Mouse (Mus musculus) kidney, embryonic 15.5 days (tissue): Measurements from ENCODE around the gene 1700001C19Rik. TPM values are rescaled to one million over a fixed set of nuclear protein-coding genes. Genes with fewer than 3 reads are reported as not detected.

ENCODE experiments used
- ATAC-seq: fragments of 200-750 bp; cut with Nextera tagmentation; replicated peaks from 2 replicates; pipeline ENCODE4 v1.8.0; 2017; ENCODE audit warnings: moderate TSS enrichment; ENCODE audit not compliant: low FRiP score
- H3K27ac ChIP-seq: fragments of 300-500 bp; sonication (generic); 2 replicates; pipeline ENCODE4 v1.5.1; 2015; ENCODE audit warnings: mild to moderate bottlenecking, inconsistent platforms
- H3K27me3 ChIP-seq: fragments of 300-500 bp; sonication (generic); 2 replicates; pipeline ENCODE4 v1.6.1; 2015; ENCODE audit warnings: inconsistent platforms
- H3K36me3 ChIP-seq: fragments of 300-500 bp; sonication (generic); 2 replicates; pipeline ENCODE4 v1.6.1; 2015; ENCODE audit warnings: inconsistent platforms
- H3K4me1 ChIP-seq: fragments of 300-500 bp; sonication (generic); 2 replicates; pipeline ENCODE4 v1.6.1; 2015; ENCODE audit warnings: inconsistent platforms
- H3K4me2 ChIP-seq: fragments of 300-500 bp; sonication (generic); 2 replicates; pipeline ENCODE4 v1.6.1; 2015; ENCODE audit warnings: moderate library complexity, mild to moderate bottlenecking, inconsistent platforms
- H3K4me3 ChIP-seq: fragments of 300-500 bp; sonication (generic); replicated peaks from 2 replicates; pipeline ENCODE4 v1.5.1; 2015; ENCODE audit warnings: mild to moderate bottlenecking, inconsistent platforms
- H3K9ac ChIP-seq: fragments of 300-500 bp; sonication (generic); 2 replicates; pipeline ENCODE4 v1.6.1; 2015; ENCODE audit warnings: mild to moderate bottlenecking, inconsistent platforms
- H3K9me3 ChIP-seq: fragments of 300-500 bp; sonication (generic); replicated peaks from 2 replicates; pipeline ENCODE4 v1.6.1; 2016; ENCODE audit warnings: inconsistent platforms
- WGBS: fragments of 180-500 bp; shearing (Covaris S2); methylation state at CpG from one replicate; pipeline ENCODE4 v1.1.7; 2015; ENCODE audit warnings: mixed read lengths; 5-methylcytosine and 5-hydroxymethylcytosine counted together
- polyA plus RNA-seq: library from polyadenylated mRNA; unstranded; fragments of >200 nt; fragmentation: Nextera tagmentation; extraction: Ambion mirVana; gene quantifications from 2 replicates; pipeline ENCODE4 v1.2.1, GENCODE M21; 2015

Gene 1700001C19Rik
- polyA plus RNA-seq, 1 experiment from 2014 or later = 0.26 TPM

DNA sequence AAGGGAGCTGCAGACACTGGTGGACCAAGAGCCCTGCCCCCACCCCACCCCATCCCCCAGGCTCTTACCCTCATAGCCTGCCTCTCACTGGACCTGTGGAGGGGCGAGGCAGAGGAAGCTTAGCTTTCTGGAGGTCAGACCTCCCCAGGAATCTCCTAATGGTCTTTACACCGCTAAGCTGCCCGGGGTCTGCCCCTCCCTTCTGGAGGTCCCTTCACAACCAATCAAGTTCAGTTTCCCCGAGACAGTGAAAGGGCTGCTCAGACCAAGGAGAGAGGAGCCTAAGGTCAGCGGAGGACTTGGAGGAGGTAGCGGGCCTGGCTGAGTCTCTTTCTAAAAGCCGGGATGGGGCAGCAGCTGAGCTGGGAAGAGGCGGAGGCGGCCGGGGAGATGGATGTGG, 52.0 kb downstream of the 1700001C19Rik start, which contains the start of gene Guca1b:
Guca1b (plus strand) TSS at position 249 of the 400 bp plus-strand sequence.
- Histone ChIP-seq H3K4me1 (peaks cover 10% of the 10 kb centered on the region; the same call in 1 of the 2 replicates), H3K9me3 (no peaks in the 10 kb centered on the region), H3K27me3 (no peaks in the 10 kb centered on the region), H3K27ac (no peak within 1 kb of the TSS), H3K4me2 (peak within 1 kb of the TSS; percentile 7; the same call in 1 of the 2 replicates), H3K4me3 (no peak within 1 kb of the TSS), H3K9ac (no peak within 1 kb of the TSS), H3K36me3 (peaks cover 16% of the 10 kb centered on the region)
- 32% methylated on average over 10 of the region's 10 CpGs for WGBS
- ATAC-seq = no peak

- H3K4me3 ChIP-seq = no peak overlapping the region
- peaks cover 27% of the 10 kb centered on the region for H3K36me3 ChIP-seq
- WGBS = 90% methylated on average over 3 of the region's 3 CpGs
- ATAC-seq = no peak
- H3K4me2 ChIP-seq = no peak overlapping the region
- peaks cover 10% of the 10 kb centered on the region; the same call in 1 of the 2 replicates for H3K4me1 ChIP-seq
- H3K9ac ChIP-seq = no peak overlapping the region
- H3K9me3 ChIP-seq = no peaks in the 10 kb centered on the region
- no peak overlapping the region for H3K27ac ChIP-seq
- no peaks in the 10 kb centered on the region for H3K27me3 ChIP-seq
Measured at GRCm38 (mm10) chr17:47384064-47384463, 53.1 kb downstream of the 1700001C19Rik start.

DNA sequence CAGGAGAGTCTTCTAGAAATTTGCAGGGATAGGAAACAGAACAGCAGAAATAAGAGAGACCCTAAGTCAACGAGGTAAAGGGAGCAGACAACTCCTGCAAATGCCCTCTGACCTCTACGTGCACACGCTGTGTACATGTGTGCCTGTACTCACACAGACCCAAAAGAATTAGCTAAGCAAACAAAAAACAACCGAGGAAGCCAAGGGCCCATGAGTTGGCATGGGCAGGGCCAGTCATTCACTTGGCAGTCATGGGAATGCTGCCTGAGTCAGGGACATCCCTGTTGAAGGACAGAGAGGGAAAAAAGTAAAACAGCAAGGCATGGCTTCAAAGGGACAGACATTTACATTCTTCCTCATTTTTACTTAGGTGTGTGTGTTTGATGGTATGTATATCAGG, 53.9 kb downstream of the 1700001C19Rik start:
- Histone ChIP-seq H3K4me3 (no peak overlapping the region), H3K4me2 (no peak overlapping the region), H3K4me1 (peaks cover 10% of the 10 kb centered on the region; the same call in 1 of the 2 replicates), H3K9ac (no peak overlapping the region), H3K27ac (no peak overlapping the region), H3K9me3 (no peaks in the 10 kb centered on the region), H3K36me3 (peaks cover 35% of the 10 kb centered on the region), H3K27me3 (no peaks in the 10 kb centered on the region)
- no peak for ATAC-seq
- WGBS = 80% methylated on average over 4 of the region's 4 CpGs

DNA sequence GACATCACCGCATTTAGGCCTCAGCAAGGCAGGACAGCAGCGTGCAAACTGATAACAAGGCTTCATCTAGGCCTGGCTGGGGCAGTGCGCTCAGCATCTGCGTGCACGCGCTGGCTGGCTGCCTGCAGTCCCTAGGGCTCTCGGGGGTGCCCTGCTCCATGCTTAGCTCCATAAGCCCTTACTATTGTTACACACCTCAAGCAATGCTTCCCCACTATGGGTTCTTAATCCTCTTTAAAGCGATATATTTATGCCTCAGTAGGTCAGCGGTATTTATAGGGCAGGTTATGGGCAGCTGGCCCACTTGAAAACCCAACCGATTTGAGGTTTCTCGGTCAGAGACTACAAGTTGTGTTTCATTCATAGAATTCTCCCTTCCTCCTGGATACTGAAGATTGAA, 55.3 kb downstream of the 1700001C19Rik start:
- Histone ChIP-seq H3K27me3 (no peaks in the 10 kb centered on the region), H3K4me2 (no peak overlapping the region), H3K27ac (no peak overlapping the region), H3K36me3 (peaks cover 48% of the 10 kb centered on the region), H3K4me1 (peaks cover 10% of the 10 kb centered on the region; the same call in 1 of the 2 replicates), H3K4me3 (no peak overlapping the region), H3K9me3 (no peaks in the 10 kb centered on the region), H3K9ac (no peak overlapping the region)
- ATAC-seq = no peak
- 80% methylated on average over 11 of the region's 11 CpGs for WGBS

DNA sequence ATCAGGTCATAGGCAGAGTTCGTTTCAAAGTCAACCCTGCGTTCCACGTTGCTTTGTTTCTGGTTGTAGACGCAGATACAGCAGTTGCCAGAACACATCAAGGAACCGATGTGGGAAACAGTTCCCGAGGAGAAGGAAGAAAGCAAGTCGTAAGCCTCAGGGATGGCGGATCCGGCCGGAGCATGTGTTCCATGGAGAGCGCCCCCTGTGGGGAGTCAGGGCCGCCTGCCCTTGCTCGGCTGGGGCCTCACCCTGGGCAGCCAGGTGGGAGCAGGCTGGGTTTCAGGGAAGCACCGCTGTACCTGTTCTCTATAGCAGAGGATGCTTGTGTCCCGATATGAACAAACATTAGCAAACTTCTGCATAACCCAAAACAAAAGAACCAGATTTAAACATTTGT, 59.0 kb downstream of the 1700001C19Rik start:
- H3K27me3 ChIP-seq = no peaks in the 10 kb centered on the region
- peaks cover 86% of the 10 kb centered on the region for H3K36me3 ChIP-seq
- no peaks in the 10 kb centered on the region for H3K9me3 ChIP-seq
- H3K9ac ChIP-seq = no peak overlapping the region
- no peak for ATAC-seq
- no peaks in the 10 kb centered on the region for H3K4me1 ChIP-seq
- no peak overlapping the region for H3K4me2 ChIP-seq
- WGBS = 83% methylated on average over 15 of the region's 15 CpGs
- H3K4me3 ChIP-seq = no peak overlapping the region
- H3K27ac ChIP-seq = no peak overlapping the region

DNA sequence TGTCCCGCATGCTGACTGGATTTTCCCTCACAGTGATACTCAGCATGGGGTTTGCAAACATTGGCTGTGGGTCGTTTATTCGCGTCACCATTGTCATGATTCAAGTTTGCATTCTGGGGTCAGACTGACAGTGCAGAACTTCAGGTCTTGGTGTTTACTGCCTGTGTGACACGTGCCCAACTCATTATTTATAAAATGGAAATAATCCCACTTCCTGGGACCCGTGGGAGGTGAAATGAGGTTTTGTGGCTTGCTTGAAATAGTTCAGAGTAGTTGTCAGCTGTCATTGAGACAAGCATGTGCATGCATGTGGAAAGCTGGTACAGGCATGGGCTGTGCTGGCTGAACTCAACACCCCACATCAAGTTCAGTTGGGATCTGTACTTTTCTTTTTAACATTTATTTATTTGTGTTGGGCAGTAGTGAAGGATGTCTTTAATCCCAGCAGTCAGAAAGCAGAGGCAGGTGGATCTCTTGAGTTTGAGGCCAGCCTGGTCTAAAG, 60.3 kb downstream of the 1700001C19Rik start:
- no peak overlapping the region for H3K4me2 ChIP-seq
- no peaks in the 10 kb centered on the region for H3K9me3 ChIP-seq
- H3K27me3 ChIP-seq = no peaks in the 10 kb centered on the region
- WGBS = 85% methylated on average over 6 of the region's 6 CpGs
- H3K4me1 ChIP-seq = no peaks in the 10 kb centered on the region
- H3K36me3 ChIP-seq = peaks cover 97% of the 10 kb centered on the region
- no peak overlapping the region for H3K27ac ChIP-seq
- H3K9ac ChIP-seq = no peak overlapping the region
- no peak overlapping the region for H3K4me3 ChIP-seq
- ATAC-seq = no peak

DNA sequence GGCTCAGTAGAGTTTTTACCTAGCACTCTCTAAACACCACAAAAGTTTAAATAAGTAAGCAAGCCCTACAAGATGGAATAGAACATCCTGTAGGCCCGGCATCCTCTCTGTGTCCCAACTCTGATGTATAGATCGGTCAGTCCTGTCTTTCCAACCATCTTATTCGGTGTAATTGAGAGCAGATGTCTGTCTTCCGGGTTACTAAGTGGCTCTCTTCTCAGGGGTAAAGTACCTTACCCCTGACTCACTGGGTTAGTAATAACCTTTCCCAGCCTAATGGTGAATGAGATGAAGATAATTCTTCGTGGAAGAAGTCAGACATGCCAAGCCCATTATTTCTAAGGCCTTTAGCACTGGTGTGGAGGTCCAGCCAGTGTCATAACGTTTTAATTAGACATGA, 63.2 kb downstream of the 1700001C19Rik start:
- WGBS = 86% methylated on average over 6 of the region's 6 CpGs
- no peaks in the 10 kb centered on the region for H3K9me3 ChIP-seq
- H3K27ac ChIP-seq = no peak overlapping the region
- peaks cover 69% of the 10 kb centered on the region for H3K36me3 ChIP-seq
- H3K4me3 ChIP-seq = no peak overlapping the region
- no peak overlapping the region for H3K4me2 ChIP-seq
- H3K9ac ChIP-seq = no peak overlapping the region
- H3K4me1 ChIP-seq = peaks cover 24% of the 10 kb centered on the region
- no peaks in the 10 kb centered on the region for H3K27me3 ChIP-seq
- no peak for ATAC-seq

DNA sequence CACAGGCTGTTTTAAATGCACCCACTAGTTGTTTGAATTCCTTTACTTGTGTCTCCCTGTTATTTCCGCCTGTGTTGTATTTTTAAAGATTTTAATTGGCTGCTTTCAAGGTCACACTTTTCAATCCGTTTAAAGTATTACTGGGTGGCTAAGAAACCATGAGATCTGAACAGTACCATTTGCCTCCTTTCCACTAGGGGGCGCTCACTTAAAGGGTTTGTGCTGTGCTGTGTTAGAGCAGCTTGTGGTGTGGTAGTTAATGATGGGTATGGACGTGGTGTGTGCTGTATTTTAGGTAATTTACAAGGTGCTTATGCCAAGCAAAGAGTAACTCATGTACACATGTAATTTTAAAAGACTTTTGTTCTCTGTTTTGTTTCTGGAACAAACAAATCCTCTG, 65.7 kb downstream of the 1700001C19Rik start:
- H3K4me3 ChIP-seq = no peak overlapping the region

DNA sequence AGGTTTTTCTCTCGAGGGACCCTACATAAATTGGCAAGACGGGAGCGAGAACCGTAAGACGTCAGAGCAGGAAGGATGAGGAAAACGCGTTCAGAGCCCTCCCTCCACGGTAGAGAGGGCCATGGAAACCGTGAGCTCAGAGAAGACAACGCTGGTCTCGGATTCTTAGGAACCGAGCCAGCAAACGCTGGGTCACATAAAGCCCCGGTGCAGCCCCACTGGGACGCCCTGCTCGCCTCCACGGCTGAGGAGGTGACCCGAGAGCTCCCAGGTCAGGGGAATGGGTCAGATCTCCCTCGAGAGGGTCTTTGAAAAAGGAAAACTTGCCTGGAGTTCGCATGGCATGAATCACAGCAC, 68.1 kb downstream of the 1700001C19Rik start:
- H3K36me3 ChIP-seq = peaks cover 20% of the 10 kb centered on the region
- H3K4me1 ChIP-seq = peaks cover 27% of the 10 kb centered on the region
- peak overlapping the region; percentile 67 for H3K9ac ChIP-seq
- H3K9me3 ChIP-seq = no peaks in the 10 kb centered on the region
- peak overlapping the region; percentile 79 for H3K4me2 ChIP-seq
- peak; percentile 23; the same call in 1 of the 2 replicates for ATAC-seq
- H3K4me3 ChIP-seq = peak overlapping the region; percentile 66
- no peaks in the 10 kb centered on the region; the same call in 1 of the 2 replicates for H3K27me3 ChIP-seq
- under 1% methylated on average over 20 of the region's 20 CpGs for WGBS
- H3K27ac ChIP-seq = peak overlapping the region; percentile 38

More for the DNA sequence above, 65.7 kb downstream of the 1700001C19Rik start:
- no peaks in the 10 kb centered on the region for H3K9me3 ChIP-seq
- H3K9ac ChIP-seq = no peak overlapping the region
- no peak overlapping the region for H3K27ac ChIP-seq
- no peaks in the 10 kb centered on the region; the same call in 1 of the 2 replicates for H3K27me3 ChIP-seq
- 11% methylated on average over 4 of the region's 4 CpGs for WGBS
- peak; percentile 72 for ATAC-seq
- H3K36me3 ChIP-seq = peaks cover 44% of the 10 kb centered on the region
- peaks cover 27% of the 10 kb centered on the region for H3K4me1 ChIP-seq
- H3K4me2 ChIP-seq = no peak overlapping the region

DNA sequence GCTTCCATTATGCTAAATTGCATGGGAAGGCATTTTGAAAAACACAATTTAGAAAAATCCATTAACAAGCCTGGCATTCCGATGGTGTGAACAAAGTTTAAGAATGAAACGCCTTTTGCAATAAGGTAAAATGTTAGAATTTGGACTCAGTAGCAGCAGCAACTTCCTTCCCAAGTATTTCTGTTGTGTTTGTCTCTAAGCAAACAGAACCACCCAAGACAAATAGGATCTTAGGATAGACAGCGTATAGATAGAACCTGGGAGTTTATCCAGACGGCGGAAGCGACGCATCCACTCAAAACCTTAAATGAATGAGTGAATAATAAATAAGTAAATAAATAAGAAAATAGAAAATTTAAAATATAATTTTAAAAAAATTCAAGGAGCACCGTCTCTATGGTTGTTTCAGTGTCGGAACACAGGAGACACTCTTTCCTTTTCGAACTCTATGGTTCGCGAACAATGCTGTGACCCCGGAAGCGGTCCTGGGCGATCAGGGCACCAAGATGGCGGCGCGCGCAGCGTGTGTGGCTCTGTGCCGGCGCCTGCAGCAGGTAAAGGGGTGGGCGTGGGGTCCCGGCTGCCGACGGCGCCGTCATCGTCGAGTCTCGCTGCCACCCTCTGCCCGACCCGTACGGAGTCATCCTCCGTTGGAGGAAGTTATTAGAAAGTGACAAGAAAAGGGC, 68.6 kb downstream of the 1700001C19Rik start, which contains the start of gene Mrps10:
Mrps10 (plus strand) TSS at position 487 of the 686 bp plus-strand sequence.
- Histone ChIP-seq H3K27me3 (no peaks in the 10 kb centered on the region; the same call in 1 of the 2 replicates), H3K9me3 (no peaks in the 10 kb centered on the region), H3K4me2 (peak within 1 kb of the TSS; percentile 79), H3K4me3 (peak within 1 kb of the TSS; percentile 66), H3K9ac (peak within 1 kb of the TSS; percentile 67), H3K36me3 (peaks cover 15% of the 10 kb centered on the region), H3K4me1 (peaks cover 27% of the 10 kb centered on the region), H3K27ac (peak within 1 kb of the TSS; percentile 38)
- peak; percentile 88 for ATAC-seq
- WGBS = 4% methylated on average over 35 of the region's 35 CpGs
